Mouse (Mus musculus) heart, embryonic 11.5 days (tissue): ENCODE data around the gene Gcnt2. TPM values are rescaled to one million over a fixed set of nuclear protein-coding genes. Genes with fewer than 3 reads are reported as not detected.

Experiments
- ATAC-seq: fragments of 200-750 bp; cut with Nextera tagmentation; replicated peaks from 2 replicates; pipeline ENCODE4 v1.8.0; 2017; ENCODE audit warnings: moderate library complexity; ENCODE audit not compliant: insufficient number of reproducible peaks, low FRiP score, low TSS enrichment
- H3K27ac ChIP-seq: fragments of 300-500 bp; sonication (generic); 2 replicates; pipeline ENCODE4 v1.5.1; 2014; ENCODE audit warnings: mild to moderate bottlenecking, low read depth, low read length
- H3K27me3 ChIP-seq: fragments of 300-500 bp; sonication (generic); 2 replicates; pipeline ENCODE4 v1.6.1; 2014; ENCODE audit warnings: mild to moderate bottlenecking, low read length, mixed read lengths; ENCODE audit not compliant: control insufficient read depth, insufficient read depth
- H3K36me3 ChIP-seq: fragments of 300-500 bp; sonication (generic); 2 replicates; pipeline ENCODE4 v1.6.1; 2014; ENCODE audit warnings: mild to moderate bottlenecking, low read length, moderate library complexity, mixed read lengths; ENCODE audit not compliant: control insufficient read depth, insufficient read depth
- H3K4me1 ChIP-seq: fragments of 300-500 bp; sonication (generic); 2 replicates; pipeline ENCODE4 v1.6.1; 2014; ENCODE audit warnings: low read length; ENCODE audit not compliant: control insufficient read depth, insufficient read depth
- H3K4me2 ChIP-seq: fragments of 300-500 bp; sonication (generic); 2 replicates; pipeline ENCODE4 v1.6.1; 2014; ENCODE audit warnings: mild to moderate bottlenecking, moderate library complexity
- H3K4me3 ChIP-seq: fragments of 300-500 bp; sonication (generic); 2 replicates; pipeline ENCODE4 v1.5.1; 2014; ENCODE audit warnings: low read depth, low read length
- H3K9ac ChIP-seq: fragments of 300-500 bp; sonication (generic); 2 replicates; pipeline ENCODE4 v1.6.1; 2014; ENCODE audit warnings: mild to moderate bottlenecking, low read depth, low read length, moderate library complexity
- H3K9me3 ChIP-seq: fragments of 300-500 bp; sonication (generic); replicated peaks from 2 replicates; pipeline ENCODE4 v1.6.1; 2016; ENCODE audit warnings: low read length; ENCODE audit not compliant: control insufficient read depth
- WGBS: fragments of 180-500 bp; shearing (Covaris S2); extraction: QIAGEN DNeasy Blood & Tissue Kit; methylation state at CpG from one replicate; pipeline ENCODE4 v1.1.7; 2014; ENCODE audit not compliant: insufficient replicate concordance; 5-methylcytosine and 5-hydroxymethylcytosine counted together
- polyA plus RNA-seq: library from polyadenylated mRNA; unstranded; fragments of >200 nt; fragmentation: Nextera tagmentation; extraction: Ambion mirVana; gene quantifications from 2 replicates; pipeline ENCODE4 v1.2.1, GENCODE M21; 2014

The Gcnt2 gene
- polyA plus RNA-seq, 1 experiment from 2014 or later = 4.1 TPM

- peaks cover 4% of the 10 kb centered on the region; the same call in 1 of the 2 replicates for H3K4me1 ChIP-seq
- no peaks in the 10 kb centered on the region for H3K9me3 ChIP-seq
- no peaks in the 10 kb centered on the region for H3K27me3 ChIP-seq
- no peak overlapping the region for H3K4me2 ChIP-seq
- ATAC-seq = no peak
- no peak overlapping the region for H3K4me3 ChIP-seq
- no peak overlapping the region for H3K9ac ChIP-seq
- 74% methylated on average over 8 of the region's 8 CpGs for WGBS
- no peaks in the 10 kb centered on the region for H3K36me3 ChIP-seq
- no peak overlapping the region for H3K27ac ChIP-seq
Observed at GRCm38 (mm10) chr13:40856786-40857185, 2.8 kb upstream of the Gcnt2 start.

DNA sequence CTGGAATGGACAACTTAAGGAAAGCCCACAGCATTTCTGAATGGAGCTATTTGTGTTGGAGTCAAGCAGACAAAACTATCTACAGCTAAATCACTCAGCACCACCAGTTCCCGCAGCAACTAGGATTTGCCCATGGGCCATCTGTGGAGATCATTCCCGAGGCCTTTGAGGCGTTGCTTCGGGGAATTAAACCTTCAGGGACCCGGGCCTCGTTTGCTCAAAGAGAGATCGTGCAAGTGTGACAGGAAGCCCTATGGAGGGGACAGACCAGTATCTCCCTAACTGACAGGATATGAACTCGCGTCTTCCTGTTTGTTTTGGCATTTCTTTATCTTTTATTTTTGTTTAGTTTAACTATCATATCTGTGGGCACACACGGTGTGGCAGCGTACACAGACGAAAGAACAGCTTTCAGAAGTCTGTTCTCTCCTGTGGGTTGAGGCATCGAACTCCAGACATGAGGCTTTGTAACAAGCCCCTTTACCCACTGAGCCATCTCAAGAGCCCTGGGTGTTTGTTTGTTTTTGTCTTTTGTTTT lies 2.2 kb upstream of the Gcnt2 start:
- H3K27ac ChIP-seq = no peak overlapping the region
- H3K27me3 ChIP-seq = no peaks in the 10 kb centered on the region
- H3K4me1 ChIP-seq = peaks cover 4% of the 10 kb centered on the region; the same call in 1 of the 2 replicates
- no peak for ATAC-seq
- H3K36me3 ChIP-seq = no peaks in the 10 kb centered on the region
- no peak overlapping the region for H3K9ac ChIP-seq
- no peaks in the 10 kb centered on the region for H3K9me3 ChIP-seq
- no peak overlapping the region for H3K4me2 ChIP-seq
- no peak overlapping the region for H3K4me3 ChIP-seq
- WGBS = 50% methylated on average over 13 of the region's 13 CpGs

DNA sequence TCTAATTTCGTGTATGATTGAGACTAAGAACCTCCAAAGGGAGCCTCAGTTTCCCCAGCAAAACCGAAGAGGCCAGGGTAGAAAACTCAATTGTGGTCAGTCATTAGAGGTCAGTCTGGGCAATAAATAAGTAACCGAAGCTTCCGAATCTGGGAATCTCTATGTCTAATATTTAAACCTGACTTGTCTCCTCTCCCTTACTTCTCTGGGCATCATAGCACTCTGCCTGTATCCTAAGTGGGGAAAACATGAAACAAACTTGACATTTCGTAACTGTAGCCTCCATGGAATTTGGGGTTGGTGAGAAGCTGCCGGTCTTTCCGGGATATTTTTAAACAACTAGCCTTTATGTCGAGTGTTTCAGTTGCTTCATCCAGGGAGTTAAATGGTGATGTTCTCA lies 329 bp upstream of the Gcnt2 start:
- Histone ChIP-seq H3K4me3 (no peak overlapping the region), H3K9ac (no peak overlapping the region), H3K27me3 (no peaks in the 10 kb centered on the region), H3K27ac (no peak overlapping the region), H3K9me3 (no peaks in the 10 kb centered on the region), H3K4me2 (peak overlapping the region; percentile 51), H3K4me1 (peaks cover 4% of the 10 kb centered on the region; the same call in 1 of the 2 replicates), H3K36me3 (no peaks in the 10 kb centered on the region)
- WGBS = 77% methylated on average over 8 of the region's 8 CpGs
- ATAC-seq = no peak

DNA sequence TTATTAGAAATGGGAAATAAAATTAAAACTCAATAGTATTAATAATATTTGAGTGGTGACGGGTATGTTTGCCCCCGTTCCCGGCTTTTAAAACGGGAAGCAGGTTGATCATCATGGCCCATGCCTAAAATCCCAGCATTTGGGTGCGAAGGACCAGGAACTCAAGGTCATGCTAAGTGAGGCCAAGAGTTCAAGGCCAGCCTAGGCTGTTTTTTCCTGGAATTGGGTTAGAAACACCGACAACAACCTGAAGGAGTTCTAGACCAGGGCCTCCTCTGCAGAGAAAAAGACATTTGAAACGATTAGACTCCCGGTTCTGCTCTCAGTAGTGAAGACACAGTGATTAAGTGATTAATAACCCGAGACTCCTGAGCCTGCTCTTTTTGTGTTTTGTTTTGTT lies 3.5 kb downstream of the Gcnt2 start:
- H3K9ac ChIP-seq = no peak overlapping the region
- H3K9me3 ChIP-seq = no peaks in the 10 kb centered on the region
- H3K4me2 ChIP-seq = no peak overlapping the region
- no peak overlapping the region for H3K27ac ChIP-seq
- no peaks in the 10 kb centered on the region for H3K27me3 ChIP-seq
- ATAC-seq = no peak
- H3K4me1 ChIP-seq = no peaks in the 10 kb centered on the region
- 84% methylated on average over 9 of the region's 9 CpGs for WGBS
- no peak overlapping the region for H3K4me3 ChIP-seq
- H3K36me3 ChIP-seq = no peaks in the 10 kb centered on the region

DNA sequence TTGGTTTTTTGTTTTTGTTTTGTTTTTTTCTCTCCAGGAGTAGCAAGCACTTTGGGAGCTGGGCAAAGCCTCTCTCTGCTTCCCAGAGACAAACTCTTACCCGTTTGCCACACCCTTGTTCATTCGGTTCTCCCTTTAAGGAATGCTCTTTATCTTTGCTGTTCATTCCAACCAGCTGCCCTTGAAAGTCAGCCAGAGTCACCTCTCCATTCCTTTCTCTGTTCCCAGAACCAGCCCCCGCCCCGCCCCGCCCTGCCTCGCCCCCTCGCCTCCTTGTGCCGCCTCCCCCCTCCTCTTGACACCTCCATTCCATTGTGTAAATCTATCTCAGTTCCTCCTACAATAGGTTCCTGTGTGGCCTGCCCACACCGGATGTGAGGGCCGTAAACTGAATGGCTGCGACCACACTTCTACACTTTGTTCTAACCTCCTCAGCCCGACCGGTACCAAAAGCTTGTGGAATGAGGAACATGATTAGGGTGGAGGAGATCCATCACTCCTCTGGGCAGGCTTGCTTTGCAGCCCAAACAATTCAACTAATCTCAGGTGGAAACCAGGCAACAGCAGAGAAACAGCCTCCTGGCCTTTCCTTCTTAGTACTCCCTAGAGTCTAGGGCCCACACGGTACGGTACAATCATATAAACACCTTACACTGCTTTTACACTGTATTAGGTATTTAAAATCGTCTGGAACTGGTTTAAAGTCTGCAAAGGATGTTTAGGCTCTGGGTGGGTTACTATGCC lies 9.5 kb downstream of the Gcnt2 start:
- Histone ChIP-seq H3K4me1 (0 out of 2 replicates have a peak, but pooled peaks cover 4% of the 10 kb centered on the region), H3K27ac (peak overlapping the region; percentile 70), H3K36me3 (no peaks in the 10 kb centered on the region), H3K4me2 (peak overlapping the region; percentile 37; the same call in 1 of the 2 replicates), H3K9me3 (no peaks in the 10 kb centered on the region), H3K4me3 (no peak overlapping the region), H3K9ac (peak overlapping the region; percentile 28; the same call in 1 of the 2 replicates), H3K27me3 (no peaks in the 10 kb centered on the region)
- WGBS = 13% methylated on average over 16 of the region's 16 CpGs
- ATAC-seq = peak; percentile 52

DNA sequence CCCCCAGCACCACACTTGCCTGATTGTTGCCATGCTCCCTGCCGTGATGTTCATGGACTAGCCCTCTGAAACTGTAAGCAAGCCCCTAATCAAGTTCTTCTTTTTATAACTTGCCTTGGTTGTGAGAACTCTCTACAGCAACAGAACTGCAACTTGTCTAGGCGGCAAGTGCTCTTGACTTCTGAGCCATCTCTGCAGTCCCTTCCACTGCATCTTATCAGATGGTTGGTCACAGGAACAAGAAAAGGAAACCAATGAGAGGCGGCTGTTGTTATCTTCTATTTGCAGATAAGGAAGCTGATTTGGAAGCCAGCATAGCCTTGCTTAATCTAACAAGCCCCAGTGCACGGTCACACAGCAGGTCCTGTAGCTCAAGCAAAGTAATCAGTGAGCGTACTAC lies 14.5 kb downstream of the Gcnt2 start:
- H3K27ac ChIP-seq = no peak overlapping the region
- H3K9ac ChIP-seq = no peak overlapping the region
- no peaks in the 10 kb centered on the region for H3K36me3 ChIP-seq
- no peak for ATAC-seq
- WGBS = 35% methylated on average over 5 of the region's 5 CpGs
- H3K4me3 ChIP-seq = no peak overlapping the region
- no peaks in the 10 kb centered on the region for H3K27me3 ChIP-seq
- H3K9me3 ChIP-seq = no peaks in the 10 kb centered on the region
- 0 out of 2 replicates have a peak, but pooled peaks cover 4% of the 10 kb centered on the region for H3K4me1 ChIP-seq
- H3K4me2 ChIP-seq = no peak overlapping the region

DNA sequence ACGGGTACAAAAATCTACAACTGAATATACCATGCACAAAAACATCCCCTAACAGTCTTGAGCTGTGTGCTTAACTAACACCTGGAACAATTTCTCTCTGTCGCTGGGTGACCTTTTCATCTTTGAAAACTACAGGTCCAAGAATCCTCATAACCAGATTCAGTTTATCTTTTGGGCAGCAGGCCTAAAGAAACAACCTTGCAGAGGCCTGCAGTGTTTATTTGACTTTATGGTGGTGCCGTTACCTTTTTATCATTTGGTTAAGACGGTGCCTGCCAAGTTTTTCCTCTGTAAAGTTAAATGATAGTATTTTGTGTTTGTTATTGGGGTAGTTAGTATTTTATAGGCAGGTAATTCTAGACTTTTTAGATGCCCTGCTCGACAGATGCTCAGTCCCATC lies 15.9 kb downstream of the Gcnt2 start:
- H3K9me3 ChIP-seq = no peaks in the 10 kb centered on the region
- ATAC-seq = no peak
- 66% methylated on average over 5 of the region's 5 CpGs for WGBS
- H3K4me3 ChIP-seq = no peak overlapping the region
- H3K4me2 ChIP-seq = no peak overlapping the region
- no peak overlapping the region for H3K27ac ChIP-seq
- no peaks in the 10 kb centered on the region for H3K4me1 ChIP-seq
- no peaks in the 10 kb centered on the region for H3K27me3 ChIP-seq
- H3K36me3 ChIP-seq = no peaks in the 10 kb centered on the region
- H3K9ac ChIP-seq = no peak overlapping the region

DNA sequence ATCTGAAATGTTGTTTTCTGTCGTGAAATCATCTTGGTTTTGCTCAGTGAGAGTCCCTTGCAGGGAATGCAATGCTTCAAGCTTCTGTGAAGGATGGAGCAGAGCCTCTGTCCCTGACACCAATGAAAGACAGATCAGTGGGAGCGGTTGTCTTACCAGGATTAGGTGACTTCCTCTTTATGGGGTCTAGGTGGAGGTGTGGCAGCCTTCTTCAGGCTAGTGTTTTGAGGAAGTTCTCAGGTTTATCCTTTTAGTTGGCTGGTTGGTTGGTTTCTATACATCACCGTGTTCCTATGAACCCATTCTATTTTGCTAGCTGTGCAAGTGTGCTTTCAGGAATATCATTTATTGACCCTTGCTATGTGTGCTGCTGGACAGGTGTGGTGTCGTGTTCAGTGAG lies 18.0 kb downstream of the Gcnt2 start:
- H3K4me2 ChIP-seq = no peak overlapping the region
- no peaks in the 10 kb centered on the region for H3K27me3 ChIP-seq
- 69% methylated on average over 4 of the region's 4 CpGs for WGBS

DNA sequence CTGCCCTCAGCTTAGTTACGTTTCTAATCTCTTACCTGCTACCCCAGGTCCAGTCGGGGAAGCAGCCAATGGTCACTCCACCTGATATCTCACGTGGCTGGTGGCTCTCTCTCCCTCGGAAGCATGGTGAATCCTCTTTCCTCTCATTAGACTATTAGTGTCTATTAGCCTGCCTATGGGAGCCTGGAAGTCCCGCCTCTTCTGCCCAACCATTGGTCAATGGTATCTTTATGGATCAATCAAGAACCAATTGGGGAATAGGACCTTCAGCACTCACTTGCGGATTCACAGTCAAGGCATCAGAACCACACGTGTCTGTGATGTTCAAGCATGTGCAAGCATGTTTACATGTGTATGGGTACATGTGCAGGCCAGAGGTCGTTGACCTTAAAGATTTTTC lies 21.0 kb downstream of the Gcnt2 start:
- no peak overlapping the region for H3K27ac ChIP-seq
- no peak overlapping the region for H3K4me2 ChIP-seq
- no peak overlapping the region for H3K4me3 ChIP-seq
- H3K4me1 ChIP-seq = no peaks in the 10 kb centered on the region
- no peaks in the 10 kb centered on the region for H3K9me3 ChIP-seq
- H3K9ac ChIP-seq = no peak overlapping the region
- WGBS = 76% methylated on average over 8 of the region's 8 CpGs
- no peaks in the 10 kb centered on the region for H3K27me3 ChIP-seq
- no peaks in the 10 kb centered on the region for H3K36me3 ChIP-seq
- ATAC-seq = no peak

More for the DNA sequence above, 18.0 kb downstream of the Gcnt2 start:
- ATAC-seq = no peak
- no peak overlapping the region for H3K4me3 ChIP-seq
- H3K27ac ChIP-seq = no peak overlapping the region
- H3K9me3 ChIP-seq = no peaks in the 10 kb centered on the region
- no peak overlapping the region for H3K9ac ChIP-seq
- no peaks in the 10 kb centered on the region for H3K36me3 ChIP-seq
- H3K4me1 ChIP-seq = no peaks in the 10 kb centered on the region
